Mouse (Mus musculus) forelimb bud, embryonic 11.5 days (tissue): ENCODE measurements at regions not wholly inside any gene's neighbourhood (a gene's known extent, or its start where the extent isn't known, plus 50 kb on each side); places are given as distances from the start of the nearest gene placed in this dataset.

Experiments used
- DNase-seq: peaks from one replicate; pipeline ENCODE4 v3.0.0-alpha.2; 2012; ENCODE audit warnings: low read depth, low spot score

DNA sequence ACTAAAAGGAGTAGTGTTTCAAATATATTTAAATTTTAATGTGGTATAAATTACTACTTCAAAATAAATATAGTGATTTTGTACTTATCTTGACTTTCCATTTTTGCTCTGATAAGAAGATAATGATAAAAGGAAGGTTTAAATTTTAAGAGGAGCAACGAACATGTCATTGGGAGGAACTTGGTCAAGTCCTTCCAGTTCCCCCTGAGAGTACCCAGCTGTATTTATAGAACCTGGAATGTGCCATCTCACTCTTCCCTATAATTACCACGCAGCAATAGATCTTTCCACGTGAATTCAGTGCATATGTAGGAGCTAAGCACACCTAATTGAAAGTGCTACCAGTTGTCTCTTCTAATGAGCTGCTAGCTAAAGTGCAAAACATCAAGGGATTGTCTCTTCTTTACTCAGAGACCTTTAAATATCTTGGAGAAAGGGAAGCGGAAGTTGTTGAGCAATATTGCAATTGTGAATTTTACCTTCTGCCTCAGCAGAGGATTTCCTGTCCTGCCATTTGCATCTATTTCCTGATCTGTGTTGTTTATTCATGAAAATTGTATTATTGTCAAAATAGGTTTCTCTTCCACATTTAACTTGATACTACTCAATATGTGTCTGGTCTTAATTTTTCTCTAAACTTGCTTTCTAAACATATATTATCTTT lies 1243.0 kb upstream of the Zeb2 start:
- no peak for DNase-seq

DNA sequence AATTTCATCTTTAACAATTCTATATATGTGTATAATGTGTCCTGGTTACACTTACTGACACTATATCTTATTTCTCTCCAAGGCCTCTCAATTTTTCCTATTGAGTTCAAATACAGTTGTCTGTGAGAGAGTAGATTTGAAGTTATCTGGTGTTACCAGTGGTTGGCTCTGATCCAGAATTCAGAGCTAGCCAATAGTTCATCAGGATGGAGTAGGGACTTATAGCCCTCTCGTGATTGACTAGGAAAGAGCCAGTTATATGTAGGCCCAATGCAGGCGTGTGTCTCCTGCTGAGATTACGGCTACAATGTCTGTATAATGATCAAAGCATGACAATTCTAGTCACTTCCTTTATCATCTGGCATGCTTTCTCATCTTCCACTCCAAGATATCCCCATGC lies 1241.0 kb upstream of the Zeb2 start:
- no peak for DNase-seq

DNA sequence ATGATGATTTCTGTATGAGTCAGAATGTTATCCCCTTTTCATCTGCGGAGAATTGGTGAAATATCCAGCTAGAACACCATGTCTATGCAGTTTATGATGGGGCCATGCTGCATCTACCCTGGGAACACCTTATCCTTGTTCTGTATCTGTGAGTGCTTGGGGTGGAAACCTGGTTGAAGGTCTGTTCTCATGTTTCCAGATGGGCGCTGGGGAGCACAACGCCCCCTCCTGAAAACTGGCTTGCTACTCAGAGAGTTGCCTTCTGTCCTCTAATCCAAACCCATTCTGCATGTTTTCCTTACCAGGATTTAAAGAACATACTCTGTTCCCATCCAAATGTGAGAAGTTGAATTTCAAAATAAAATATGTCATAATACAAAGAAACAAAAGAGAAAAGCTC lies 1239.5 kb upstream of the Zeb2 start:
- no peak for DNase-seq

DNA sequence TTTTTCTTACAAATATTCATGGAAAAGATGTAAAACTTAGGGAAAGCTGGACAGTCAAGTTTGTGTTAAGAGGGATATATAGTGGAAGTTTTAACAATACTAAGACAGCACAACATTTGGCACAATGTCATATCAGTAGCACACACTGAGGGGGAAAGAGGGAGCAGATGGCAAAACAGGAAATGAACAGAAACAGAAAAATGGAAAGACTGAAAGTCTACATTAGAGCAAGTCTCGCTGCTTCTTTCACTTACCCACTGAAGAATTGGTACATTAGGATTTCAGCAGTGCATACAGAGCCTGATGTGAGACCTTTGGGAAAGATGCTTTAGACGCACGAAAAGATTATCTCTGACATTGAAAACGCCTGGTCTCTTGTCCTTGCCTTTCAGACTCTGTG lies 1223.5 kb upstream of the Zeb2 start:
- DNase-seq, result no peak

DNA sequence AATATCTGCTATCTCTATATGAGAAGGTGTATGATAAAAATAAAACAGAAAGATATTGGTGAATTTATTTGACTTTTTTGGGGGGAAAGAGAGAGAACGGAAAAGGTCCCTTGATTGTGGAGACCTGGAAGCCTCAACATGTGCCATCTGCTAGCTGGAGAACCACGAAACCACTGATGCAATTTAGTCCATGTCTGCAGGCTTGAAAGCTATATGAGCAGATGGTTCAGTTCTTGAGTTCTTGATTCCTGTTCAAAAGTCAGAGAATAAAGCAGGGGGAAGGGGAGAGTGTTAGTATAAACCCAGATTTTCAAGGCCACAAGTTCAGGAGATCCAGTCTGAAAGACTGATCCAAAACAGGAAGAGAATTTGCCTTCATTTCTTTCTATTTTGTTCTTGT lies 1199.5 kb upstream of the Zeb2 start:
- no peak for DNase-seq

DNA sequence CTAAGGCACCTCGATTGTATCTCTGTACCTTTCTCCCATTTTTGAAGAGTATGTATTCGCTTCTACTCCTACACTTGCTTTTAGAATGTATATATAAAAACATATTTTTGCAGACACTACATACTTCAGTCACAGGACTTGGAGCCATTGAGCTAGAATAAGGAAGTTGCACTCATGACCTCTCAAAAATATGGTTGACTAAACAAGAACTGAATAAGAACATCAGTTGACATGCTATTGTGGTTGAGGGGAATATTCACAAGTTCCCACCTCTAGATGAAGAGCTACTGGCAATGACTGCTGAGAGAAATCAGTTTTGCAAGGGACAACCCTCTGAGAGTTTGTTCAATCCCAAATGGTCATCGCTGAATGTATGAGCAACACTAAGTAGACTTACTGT lies 1198.0 kb upstream of the Zeb2 start:
- no peak for DNase-seq

DNA sequence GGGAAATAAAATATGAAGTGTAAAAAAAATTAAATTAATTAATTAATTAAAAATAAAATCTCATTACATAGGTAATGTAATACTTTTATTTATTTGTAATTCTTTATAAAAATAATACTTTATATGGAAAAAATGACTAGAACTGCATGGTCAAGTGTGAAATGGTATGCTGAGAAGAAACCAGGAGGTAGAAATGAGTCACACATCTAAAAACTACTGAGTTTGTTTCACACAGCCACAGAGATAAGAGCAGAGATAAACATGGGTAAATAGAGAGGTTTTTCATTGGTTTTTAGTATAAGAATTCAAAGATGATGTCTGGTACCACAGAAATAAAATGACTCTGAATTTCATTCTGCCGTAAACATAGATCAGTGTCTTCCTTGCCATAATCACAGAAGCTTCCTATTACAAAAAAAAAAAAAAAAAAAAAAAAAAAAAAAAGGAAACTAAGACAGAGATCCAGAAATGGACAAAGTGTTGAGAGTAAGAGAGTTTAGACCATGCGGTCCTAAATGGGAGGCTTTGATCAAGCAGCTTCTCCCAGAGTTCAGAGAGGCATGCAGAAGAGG lies 1190.5 kb upstream of the Zeb2 start:
- no peak for DNase-seq

DNA sequence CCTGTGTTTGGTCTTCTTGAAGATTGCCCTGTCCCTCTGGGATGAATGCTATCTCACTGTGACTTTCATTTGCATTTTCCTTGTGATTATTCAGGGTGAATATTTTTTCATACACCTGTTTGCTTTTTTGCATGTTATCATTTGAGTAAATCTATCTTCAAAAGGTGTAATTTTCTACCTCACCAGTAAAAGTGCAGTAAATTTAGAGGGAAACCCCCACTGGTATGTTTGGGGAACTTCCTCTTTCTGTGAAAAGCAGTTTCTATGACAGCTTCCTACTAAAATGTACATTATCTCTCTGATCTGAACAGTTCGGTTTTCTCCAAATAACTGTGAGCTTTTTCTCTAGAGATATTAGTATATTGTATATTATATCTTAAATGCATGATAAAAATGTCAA lies 1185.4 kb upstream of the Zeb2 start:
- no peak for DNase-seq

DNA sequence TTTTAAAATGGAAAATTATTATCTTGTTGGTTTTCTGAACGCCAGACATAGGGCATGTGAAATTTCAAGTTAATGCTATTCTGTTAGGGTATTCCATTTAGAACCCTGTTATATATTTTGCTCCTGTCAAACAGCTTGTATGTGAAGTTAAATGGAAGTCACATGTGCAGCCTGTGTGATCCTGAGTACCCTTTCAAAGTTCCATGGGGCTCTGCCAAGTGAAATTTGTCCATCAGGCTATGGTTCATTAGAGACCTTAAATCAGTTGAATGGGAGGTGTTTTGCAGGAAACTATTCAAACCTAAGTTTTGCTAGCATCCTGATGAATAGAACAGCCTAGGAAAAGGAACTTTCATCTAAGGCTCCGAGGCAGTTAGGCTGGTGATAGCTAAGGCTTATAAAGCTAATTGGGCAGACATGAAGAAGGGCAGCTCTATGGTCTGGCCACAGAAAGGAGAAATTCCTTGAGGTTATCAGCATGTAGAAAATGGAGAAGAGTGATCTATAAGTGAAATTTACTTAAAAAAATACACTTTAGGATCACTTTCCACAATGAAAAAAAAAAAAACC lies 1180.2 kb upstream of the Zeb2 start:
- no peak for DNase-seq

DNA sequence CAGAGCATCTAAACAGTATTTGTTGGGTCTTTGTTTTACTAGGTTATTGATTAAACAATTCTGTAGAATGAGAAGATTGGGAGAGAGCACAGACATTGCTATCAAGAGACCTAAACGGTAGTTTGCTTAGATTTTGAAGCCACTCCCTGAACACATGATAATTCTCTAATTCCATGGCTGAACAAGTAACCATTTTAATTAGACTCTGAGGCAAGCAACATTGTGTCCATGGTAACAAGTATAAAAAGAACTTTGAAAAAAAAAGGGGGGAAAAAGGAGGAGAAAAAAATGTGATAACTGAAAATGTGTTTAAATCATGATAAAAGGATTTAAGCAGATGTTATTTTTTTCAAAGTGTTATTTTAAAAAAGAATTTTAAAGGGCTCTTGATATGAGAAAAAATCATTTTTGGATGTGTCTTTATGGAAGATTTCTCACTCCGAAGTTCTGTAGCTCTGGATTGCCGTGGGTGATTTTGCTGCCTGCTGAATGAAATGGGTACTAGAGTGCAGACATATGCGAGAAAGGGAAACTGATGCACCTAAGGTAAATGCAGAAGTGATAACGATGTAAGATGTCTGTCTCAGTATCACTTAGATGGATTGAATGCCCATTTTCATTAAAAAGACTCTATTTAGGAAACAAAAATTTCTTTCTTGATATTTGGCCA lies 1166.9 kb upstream of the Zeb2 start:
- DNase-seq, result no peak

DNA sequence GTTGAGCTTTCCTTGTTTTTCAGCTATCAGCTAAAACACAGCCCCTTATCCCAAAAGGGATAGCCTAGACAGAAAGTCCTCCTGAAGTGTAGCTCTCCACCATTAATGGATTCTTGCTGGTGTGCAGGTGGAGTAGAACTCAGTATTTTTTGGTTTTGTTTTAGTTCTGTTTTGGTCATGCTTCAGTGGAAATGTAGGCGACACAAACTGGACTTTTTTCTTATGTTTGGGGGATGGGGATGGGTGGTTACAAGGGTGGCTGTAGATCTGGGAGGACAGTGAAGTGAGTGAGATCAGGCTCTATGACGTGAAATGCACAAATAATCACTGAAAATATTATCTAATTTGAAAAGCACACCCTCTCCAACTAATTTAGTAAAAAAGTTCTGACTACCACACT lies 1163.6 kb upstream of the Zeb2 start:
- DNase-seq, result no peak

DNA sequence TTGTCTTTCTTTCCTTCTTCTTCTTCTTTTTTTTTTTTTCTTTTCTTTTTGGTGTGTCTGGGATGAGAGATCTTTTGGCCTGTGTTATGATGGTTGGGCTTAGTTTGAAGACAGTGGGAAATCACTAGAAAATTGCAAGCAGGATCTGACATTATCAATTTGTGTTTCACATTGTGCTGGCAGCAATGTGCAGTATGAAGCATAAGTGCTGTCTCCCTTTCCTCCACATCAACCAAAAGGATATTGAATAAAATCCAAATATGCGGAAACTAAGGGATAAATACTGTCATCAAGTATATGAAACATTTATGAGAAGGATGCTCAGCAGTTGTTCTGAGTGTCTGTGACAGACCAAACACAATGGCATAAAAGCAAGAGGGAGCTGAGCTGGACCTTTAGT lies 1144.4 kb upstream of the Zeb2 start:
- DNase-seq, result no peak

DNA sequence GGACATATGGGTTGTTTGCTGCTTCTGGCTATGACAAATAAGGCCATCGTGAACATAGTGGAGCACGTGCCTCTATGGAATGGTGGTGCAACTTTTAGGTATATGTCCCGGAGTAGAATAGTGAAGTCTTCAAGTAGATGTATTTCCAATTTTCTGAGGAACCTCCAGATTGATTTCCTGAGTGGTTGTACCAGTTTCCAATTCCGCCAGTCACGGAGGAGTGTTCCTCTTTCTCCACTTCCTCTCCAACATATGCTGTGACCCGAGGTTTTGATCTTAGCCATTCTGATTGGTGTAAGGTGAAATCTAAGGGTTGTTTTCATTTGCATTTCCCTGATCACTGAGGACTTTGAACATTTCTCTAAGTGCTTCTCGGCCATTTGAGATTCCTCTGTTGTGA lies 1134.4 kb upstream of the Zeb2 start:
- DNase-seq, result no peak

DNA sequence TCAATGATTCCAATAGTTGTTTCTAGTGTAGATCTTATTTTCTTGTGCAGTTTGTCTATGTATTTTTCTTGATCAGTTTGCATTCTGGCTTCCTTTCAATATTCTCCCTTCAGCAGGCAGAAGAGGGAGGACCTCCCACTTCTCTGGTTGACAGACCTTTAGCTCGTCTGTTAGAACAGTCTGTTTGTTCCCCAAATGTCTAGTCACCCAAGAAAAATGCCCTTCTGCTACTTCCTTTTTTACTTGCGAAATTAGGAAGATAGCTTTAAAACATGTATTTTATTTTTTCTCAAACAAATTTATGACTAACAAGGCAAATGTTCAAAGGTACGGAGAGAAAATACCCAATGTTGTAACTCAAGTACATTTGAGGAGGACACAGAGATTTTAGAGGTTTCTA lies 1128.5 kb upstream of the Zeb2 start:
- DNase-seq, result no peak

DNA sequence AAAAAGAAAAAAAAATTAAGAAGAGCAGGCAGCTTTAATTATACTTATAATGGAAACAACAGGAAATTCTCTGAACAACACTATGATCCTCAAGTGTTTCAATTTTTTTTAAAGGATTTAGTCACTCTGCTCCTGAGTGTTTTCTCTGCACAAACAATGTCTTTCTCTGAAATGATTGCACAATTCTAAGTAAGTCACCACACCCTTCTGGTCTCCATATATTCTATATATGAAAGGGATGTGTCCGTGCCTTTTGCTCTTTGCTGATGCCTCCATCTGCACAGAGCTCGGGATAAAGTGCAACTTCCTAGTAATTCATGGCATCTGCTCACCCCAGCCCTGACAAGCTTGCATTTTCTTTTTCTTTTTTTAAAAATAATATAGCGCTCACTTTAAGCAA lies 1127.5 kb upstream of the Zeb2 start:
- DNase-seq, result no peak

DNA sequence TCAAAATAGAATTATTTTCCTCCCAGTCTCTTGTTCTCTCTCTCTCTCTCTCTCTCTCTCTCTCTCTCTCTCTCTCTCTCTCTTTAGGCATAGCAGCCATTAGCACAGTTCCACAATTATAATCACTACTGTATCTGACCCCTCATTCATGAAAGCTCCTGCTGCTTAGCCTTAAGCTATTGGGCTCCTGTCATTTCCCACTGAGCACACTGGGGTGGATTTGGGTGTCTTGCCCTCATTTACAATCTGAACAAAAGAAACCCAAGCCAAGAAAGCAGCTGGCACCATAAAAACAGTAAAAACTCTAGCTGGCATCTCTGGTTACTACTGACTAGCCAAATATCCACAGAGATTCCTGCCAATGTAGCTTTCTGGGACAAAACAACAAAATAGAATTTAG lies 1125.6 kb upstream of the Zeb2 start:
- no peak for DNase-seq

DNA sequence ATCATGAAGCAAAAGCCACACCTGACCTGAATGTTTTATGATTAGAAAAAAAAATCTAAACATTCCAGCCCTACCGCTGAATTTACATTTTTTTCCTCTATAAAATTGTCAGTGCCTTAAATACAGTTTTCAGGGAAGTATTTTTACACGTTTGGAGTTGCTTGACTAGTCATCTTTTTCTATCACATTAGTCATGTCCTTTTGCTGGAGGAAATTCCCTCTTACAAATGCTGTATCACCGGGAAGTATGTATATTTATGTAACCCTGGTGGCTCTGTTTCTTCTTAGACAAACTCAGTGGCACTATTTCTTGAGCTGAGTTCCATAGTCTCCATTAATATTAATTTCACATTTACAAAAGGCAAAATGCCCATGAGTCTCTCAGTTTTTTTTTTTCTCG lies 1122.7 kb upstream of the Zeb2 start:
- DNase-seq, result no peak

DNA sequence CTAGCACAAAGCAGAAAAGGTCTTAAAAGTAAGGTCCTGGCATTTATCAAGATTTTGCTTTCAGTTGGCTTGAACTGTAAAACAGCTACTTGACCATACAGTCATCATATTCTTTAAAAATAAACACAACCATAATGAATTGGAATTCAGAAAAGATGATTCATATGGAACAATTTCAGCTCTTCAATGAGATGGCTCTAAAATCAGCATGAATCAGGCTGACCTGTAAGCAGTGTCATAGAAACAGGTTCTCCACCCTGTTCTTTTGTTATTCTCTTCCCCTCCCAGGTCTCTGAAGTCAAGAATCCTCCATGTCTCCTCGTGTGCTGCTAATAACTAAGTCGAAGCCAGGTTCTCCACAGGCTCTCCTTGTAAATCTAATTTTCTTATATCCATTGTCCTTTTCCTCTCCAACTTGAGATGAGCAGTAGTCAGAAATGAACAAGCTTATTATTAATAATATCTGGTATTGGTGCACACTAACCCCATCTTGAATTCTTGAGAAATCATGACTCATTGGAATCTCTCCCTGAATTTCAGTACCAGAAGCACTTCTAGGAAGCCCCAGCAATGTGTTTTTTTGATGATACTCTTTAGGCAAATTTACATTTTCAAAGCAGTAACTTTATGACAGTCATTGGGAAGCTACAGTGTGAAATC lies 1113.7 kb upstream of the Zeb2 start:
- no peak for DNase-seq

DNA sequence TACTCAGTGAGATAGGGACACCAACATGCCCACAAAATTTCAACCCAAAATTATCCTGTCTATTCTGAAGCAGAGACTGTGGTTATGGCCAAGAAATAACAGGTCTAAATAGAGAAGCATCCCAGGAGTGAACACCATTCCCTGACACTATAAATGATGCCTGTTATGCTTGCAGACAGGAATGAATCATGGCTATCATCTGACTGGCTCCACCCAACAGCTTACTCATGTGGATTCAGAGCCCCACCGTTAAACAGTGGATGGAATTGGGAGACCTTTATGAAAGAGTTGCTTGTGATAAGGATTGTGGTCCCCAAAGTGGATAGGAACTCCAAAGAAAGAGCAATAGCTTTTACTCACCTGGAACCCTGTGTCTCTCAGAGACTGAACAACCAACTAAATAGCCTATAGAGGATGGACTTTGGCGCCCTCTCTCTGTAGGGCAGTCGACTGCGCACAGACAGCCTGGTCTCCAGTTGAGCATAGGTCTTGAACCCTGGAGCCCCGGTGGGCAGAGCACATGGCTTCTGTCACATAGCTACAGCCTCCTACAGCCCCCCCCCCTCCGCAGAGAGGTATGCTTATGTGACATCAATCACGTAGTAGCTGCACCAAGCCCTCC lies 1101.3 kb upstream of the Zeb2 start:
- DNase-seq, result no peak

DNA sequence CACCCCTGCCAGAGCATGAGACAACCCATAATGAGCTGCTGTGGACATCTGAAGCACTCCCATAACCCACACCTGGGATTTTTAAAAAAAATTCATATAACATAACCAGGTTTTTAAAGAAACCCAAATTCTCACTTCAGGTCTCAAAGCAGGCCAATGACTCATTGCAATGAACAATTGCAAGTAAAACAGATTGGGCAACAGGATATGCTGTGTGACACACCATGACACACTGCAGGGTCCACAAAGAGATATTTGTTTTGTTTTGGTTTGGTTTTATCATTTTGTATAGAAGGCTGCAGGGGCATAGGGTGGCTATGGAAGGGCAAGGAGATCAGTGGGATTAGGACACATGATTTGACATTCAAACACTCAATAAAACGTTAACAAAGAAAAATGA lies 1082.1 kb upstream of the Zeb2 start:
- DNase-seq, result no peak

DNA sequence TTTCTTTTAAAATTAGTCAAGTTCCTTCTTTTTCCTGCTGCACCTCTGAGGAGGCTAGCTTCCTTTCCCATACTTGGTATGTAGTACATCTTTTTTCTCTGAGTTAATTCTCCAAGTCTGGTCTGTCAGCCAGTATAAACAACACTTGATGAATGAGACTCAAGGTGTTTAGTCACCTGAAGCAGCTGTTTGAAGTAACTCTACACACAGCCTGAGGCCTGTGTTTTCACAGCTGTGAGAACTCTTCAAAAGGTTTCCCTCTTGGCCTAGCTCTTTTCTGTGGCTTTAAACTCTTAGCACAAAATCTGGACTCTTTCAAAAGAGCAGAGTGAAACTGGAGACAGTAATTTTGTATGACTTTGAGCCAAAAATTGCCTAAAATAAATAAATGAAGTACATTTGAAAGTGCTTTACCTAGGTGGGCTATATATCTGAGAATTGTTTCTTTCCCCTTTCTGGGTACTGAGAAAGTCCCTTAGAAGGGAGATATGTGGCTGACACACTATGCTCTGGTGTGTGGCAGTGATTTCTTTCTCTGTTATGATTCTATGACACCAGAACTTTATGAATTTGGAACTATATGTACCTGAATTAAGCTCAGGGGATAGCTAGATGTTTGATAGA lies 1070.2 kb upstream of the Zeb2 start:
- DNase-seq, result peak; percentile 61

DNA sequence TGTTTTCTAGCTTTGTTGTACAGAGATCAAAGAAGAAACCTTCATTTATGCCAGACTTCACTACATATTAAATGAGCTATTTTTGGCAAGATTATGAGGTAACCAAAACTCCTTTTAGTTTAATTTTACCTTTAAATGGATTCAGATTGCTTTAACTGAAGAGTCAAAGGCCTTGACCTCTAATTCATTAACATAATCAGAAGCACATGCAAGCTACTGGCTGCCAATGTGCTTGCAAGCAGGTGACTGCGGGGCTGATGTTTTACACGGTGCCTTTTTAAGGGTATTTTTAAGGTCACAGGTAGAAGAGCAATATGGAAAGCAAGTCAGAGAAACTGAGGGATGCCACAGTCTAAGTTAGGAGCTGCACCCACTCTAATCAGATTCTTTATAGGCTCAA lies 1066.0 kb upstream of the Zeb2 start:
- peak; percentile 67 for DNase-seq
